Mouse (Mus musculus): ENCODE data around the gene Gngt1. TPM values are rescaled to one million over a fixed set of nuclear protein-coding genes. Genes with fewer than 3 reads are reported as not detected.

Gngt1 gene
- total RNA-seq, 1 experiment = not detected

GRCm38 (mm10) chr6:4009548-4009947, 16.0 kb downstream of the Gngt1 start:
- Histone ChIP-seq H3K9ac (ENCODE audit: insufficient read depth, low read depth, low read length, poor library complexity, severe bottlenecking) (no peak overlapping the region), H3K4me3 (ENCODE audit: insufficient read depth in 1 of 2, low read depth in 1 of 2, low read length in 2 of 2, poor library complexity in 1 of 2, severe bottlenecking in 1 of 2) (no peak overlapping the region), H3K4me1 (ENCODE audit: control insufficient read depth in 2 of 2, insufficient read depth in 2 of 2, low read length in 2 of 2, poor library complexity in 1 of 2) (no peaks in the 10 kb centered on the region), H3K27ac (ENCODE audit: insufficient read depth, low read depth, low read length, poor library complexity, severe bottlenecking) (no peak overlapping the region), H3K9me3 (ENCODE audit: control insufficient read depth, insufficient read depth, low read depth, low read length) (no peaks in the 10 kb centered on the region), H3K36me3 (ENCODE audit: control insufficient read depth, insufficient read depth, low read length, poor library complexity, severe bottlenecking) (no peaks in the 10 kb centered on the region)
- in situ Hi-C loops (cut with MboI; ENCODE audit: low sequenced_read_pairs in 2 of 2, unreplicated experiment in 2 of 2) = no loop called here
- no peak for TF ChIP-seq ZC3H11A (IDR thresholded peaks at IDR 0.05; ENCODE audit: borderline replicate concordance, low read depth, low read length)
- no peak for TF ChIP-seq CHD2 (IDR thresholded peaks at IDR 0.05; ENCODE audit: low read depth, low read length)
- no peak for TF ChIP-seq HCFC1 (IDR thresholded peaks at IDR 0.05; ENCODE audit: borderline replicate concordance, insufficient read depth, low read length)
- TF ChIP-seq MAFK (IDR thresholded peaks at IDR 0.05; ENCODE audit: insufficient read depth, low read depth, low read length) = no peak
- TF ChIP-seq ZNF384 (IDR thresholded peaks at IDR 0.05; ENCODE audit: low read depth, low read length) = no peak
- DNase-seq (ENCODE audit: low read depth, low spot score) = no peak

- Histone ChIP-seq H3K9ac (ENCODE audit: insufficient read depth, low read depth, low read length, poor library complexity, severe bottlenecking) (no peak overlapping the region), H3K4me3 (ENCODE audit: insufficient read depth in 1 of 2, low read depth in 1 of 2, low read length in 2 of 2, poor library complexity in 1 of 2, severe bottlenecking in 1 of 2) (no peak overlapping the region), H3K9me3 (ENCODE audit: control insufficient read depth, insufficient read depth, low read depth, low read length) (no peaks in the 10 kb centered on the region), H3K27ac (ENCODE audit: insufficient read depth, low read depth, low read length, poor library complexity, severe bottlenecking) (no peak overlapping the region), H3K4me1 (ENCODE audit: control insufficient read depth in 2 of 2, insufficient read depth in 2 of 2, low read length in 2 of 2, poor library complexity in 1 of 2) (no peaks in the 10 kb centered on the region), H3K36me3 (ENCODE audit: control insufficient read depth, insufficient read depth, low read length, poor library complexity, severe bottlenecking) (no peaks in the 10 kb centered on the region)
- in situ Hi-C loops (cut with MboI; ENCODE audit: low sequenced_read_pairs in 2 of 2, unreplicated experiment in 2 of 2) = no loop called here
- no peak for DNase-seq (ENCODE audit: low read depth, low spot score)
- no peak for TF ChIP-seq MAFK (IDR thresholded peaks at IDR 0.05; ENCODE audit: insufficient read depth, low read depth, low read length)
- no peak for TF ChIP-seq CHD2 (IDR thresholded peaks at IDR 0.05; ENCODE audit: low read depth, low read length)
- no peak for TF ChIP-seq HCFC1 (IDR thresholded peaks at IDR 0.05; ENCODE audit: borderline replicate concordance, insufficient read depth, low read length)
- no peak for TF ChIP-seq ZC3H11A (IDR thresholded peaks at IDR 0.05; ENCODE audit: borderline replicate concordance, low read depth, low read length)
- TF ChIP-seq ZNF384 (IDR thresholded peaks at IDR 0.05; ENCODE audit: low read depth, low read length) = no peak
Observed at GRCm38 (mm10) chr6:4022645-4023044, 29.1 kb downstream of the Gngt1 start.

GRCm38 (mm10) chr6:4026367-4026766, 32.8 kb downstream of the Gngt1 start:
- Histone ChIP-seq H3K9me3 (ENCODE audit: control insufficient read depth, insufficient read depth, low read depth, low read length) (no peaks in the 10 kb centered on the region), H3K27ac (ENCODE audit: insufficient read depth, low read depth, low read length, poor library complexity, severe bottlenecking) (no peak overlapping the region), H3K4me3 (ENCODE audit: insufficient read depth in 1 of 2, low read depth in 1 of 2, low read length in 2 of 2, poor library complexity in 1 of 2, severe bottlenecking in 1 of 2) (no peak overlapping the region), H3K9ac (ENCODE audit: insufficient read depth, low read depth, low read length, poor library complexity, severe bottlenecking) (no peak overlapping the region), H3K36me3 (ENCODE audit: control insufficient read depth, insufficient read depth, low read length, poor library complexity, severe bottlenecking) (no peaks in the 10 kb centered on the region), H3K4me1 (ENCODE audit: control insufficient read depth in 2 of 2, insufficient read depth in 2 of 2, low read length in 2 of 2, poor library complexity in 1 of 2) (no peaks in the 10 kb centered on the region)
- no peak for TF ChIP-seq CHD2 (IDR thresholded peaks at IDR 0.05; ENCODE audit: low read depth, low read length)
- no peak for TF ChIP-seq MAFK (IDR thresholded peaks at IDR 0.05; ENCODE audit: insufficient read depth, low read depth, low read length)
- TF ChIP-seq HCFC1 (IDR thresholded peaks at IDR 0.05; ENCODE audit: borderline replicate concordance, insufficient read depth, low read length) = no peak
- no peak for TF ChIP-seq ZNF384 (IDR thresholded peaks at IDR 0.05; ENCODE audit: low read depth, low read length)
- TF ChIP-seq ZC3H11A (IDR thresholded peaks at IDR 0.05; ENCODE audit: borderline replicate concordance, low read depth, low read length) = no peak
- no peak for DNase-seq (ENCODE audit: low read depth, low spot score)
- in situ Hi-C loops (cut with MboI; ENCODE audit: low sequenced_read_pairs in 2 of 2, unreplicated experiment in 2 of 2) = no loop called here

- TF ChIP-seq ZNF384 (IDR thresholded peaks at IDR 0.05; ENCODE audit: low read depth, low read length) = no peak
- TF ChIP-seq CHD2 (IDR thresholded peaks at IDR 0.05; ENCODE audit: low read depth, low read length) = no peak
- no peak for TF ChIP-seq MAFK (IDR thresholded peaks at IDR 0.05; ENCODE audit: insufficient read depth, low read depth, low read length)
- no peak for TF ChIP-seq HCFC1 (IDR thresholded peaks at IDR 0.05; ENCODE audit: borderline replicate concordance, insufficient read depth, low read length)
Observed at GRCm38 (mm10) chr6:4030956-4031355, 37.4 kb downstream of the Gngt1 start.

GRCm38 (mm10) chr6:4041821-4042220, 48.2 kb downstream of the Gngt1 start:
- H3K9ac ChIP-seq (ENCODE audit: insufficient read depth, low read depth, low read length, poor library complexity, severe bottlenecking) = no peak overlapping the region
- DNase-seq (ENCODE audit: low read depth, low spot score) = no peak
- no peaks in the 10 kb centered on the region for H3K4me1 ChIP-seq (ENCODE audit: control insufficient read depth in 2 of 2, insufficient read depth in 2 of 2, low read length in 2 of 2, poor library complexity in 1 of 2)
- no peaks in the 10 kb centered on the region for H3K9me3 ChIP-seq (ENCODE audit: control insufficient read depth, insufficient read depth, low read depth, low read length)
- no peak overlapping the region for H3K4me3 ChIP-seq (ENCODE audit: insufficient read depth in 1 of 2, low read depth in 1 of 2, low read length in 2 of 2, poor library complexity in 1 of 2, severe bottlenecking in 1 of 2)
- H3K27ac ChIP-seq (ENCODE audit: insufficient read depth, low read depth, low read length, poor library complexity, severe bottlenecking) = no peak overlapping the region
- TF ChIP-seq MAFK (IDR thresholded peaks at IDR 0.05; ENCODE audit: insufficient read depth, low read depth, low read length) (no peak), ZNF384 (IDR thresholded peaks at IDR 0.05; ENCODE audit: low read depth, low read length) (no peak), HCFC1 (IDR thresholded peaks at IDR 0.05; ENCODE audit: borderline replicate concordance, insufficient read depth, low read length) (no peak), ZC3H11A (IDR thresholded peaks at IDR 0.05; ENCODE audit: borderline replicate concordance, low read depth, low read length) (no peak), CHD2 (IDR thresholded peaks at IDR 0.05; ENCODE audit: low read depth, low read length) (no peak)
- in situ Hi-C loops (cut with MboI; ENCODE audit: low sequenced_read_pairs in 2 of 2, unreplicated experiment in 2 of 2) = no loop called here
- no peaks in the 10 kb centered on the region for H3K36me3 ChIP-seq (ENCODE audit: control insufficient read depth, insufficient read depth, low read length, poor library complexity, severe bottlenecking)

More at GRCm38 (mm10) chr6:4030956-4031355, 37.4 kb downstream of the Gngt1 start:
- Histone ChIP-seq H3K27ac (ENCODE audit: insufficient read depth, low read depth, low read length, poor library complexity, severe bottlenecking) (no peak overlapping the region), H3K4me1 (ENCODE audit: control insufficient read depth in 2 of 2, insufficient read depth in 2 of 2, low read length in 2 of 2, poor library complexity in 1 of 2) (no peaks in the 10 kb centered on the region), H3K9me3 (ENCODE audit: control insufficient read depth, insufficient read depth, low read depth, low read length) (no peaks in the 10 kb centered on the region), H3K36me3 (ENCODE audit: control insufficient read depth, insufficient read depth, low read length, poor library complexity, severe bottlenecking) (no peaks in the 10 kb centered on the region), H3K9ac (ENCODE audit: insufficient read depth, low read depth, low read length, poor library complexity, severe bottlenecking) (no peak overlapping the region), H3K4me3 (ENCODE audit: insufficient read depth in 1 of 2, low read depth in 1 of 2, low read length in 2 of 2, poor library complexity in 1 of 2, severe bottlenecking in 1 of 2) (no peak overlapping the region)
- in situ Hi-C loops (cut with MboI; ENCODE audit: low sequenced_read_pairs in 2 of 2, unreplicated experiment in 2 of 2) = no loop called here
- no peak for DNase-seq (ENCODE audit: low read depth, low spot score)

Other genes starting within 250 kb of the Gngt1 start
- 0.85 and 1.1 TPM in 2 replicates for gene Calcr, start 229.1 kb upstream of the Gngt1 start, total RNA-seq (2012; rRNA removed)
- gene Tfpi2, start 4.9 kb upstream of the Gngt1 start, total RNA-seq (2012; rRNA removed) = 0.42 and 0.67 TPM in 2 replicates
- 1.2 and 4.0 TPM in 2 replicates for gene Gng11, start 10.1 kb downstream of the Gngt1 start, total RNA-seq (2012; rRNA removed)
- 23.4 and 31.5 TPM in 2 replicates for gene Bet1, start 93.2 kb downstream of the Gngt1 start, total RNA-seq (2012; rRNA removed)

All from ES-E14 (cell line).